Mouse (Mus musculus) B cell, adult 67 days (primary cell): ENCODE data around the gene Nxph3. TPM values are rescaled to one million over a fixed set of nuclear protein-coding genes. Genes with fewer than 3 reads are reported as not detected.

Source experiments
- total RNA-seq, 2 experiments: library from RNA; stranded (reverse); gene quantifications; 4 replicates each; pipeline ENCODE4 v1.2.4; 2023

Gene Nxph3
- not detected for total RNA-seq

GRCm38 (mm10) chr11:95514298-95514861 lies at the start of gene Nxph3:
TSS of gene Nxph3 (minus strand) at chr11:95514570.

Other genes with a start within 250 kb of the Nxph3 start
- 100 to 1,000 TPM; 121 to 131 TPM for gene Kat7, start 204.3 kb downstream of the Nxph3 start, total RNA-seq
- 10 to 100 TPM; 66.2 to 67.6 TPM for gene Fam117a, start 177.6 kb downstream of the Nxph3 start, total RNA-seq
- 10 to 100 TPM; 74.3 to 83.7 TPM for gene Slc35b1, start 129.9 kb downstream of the Nxph3 start, total RNA-seq
- gene Spop, start 100.5 kb downstream of the Nxph3 start, total RNA-seq = 100 to 1,000 TPM; 116 to 126 TPM
- gene Ngfr, start 73.2 kb upstream of the Nxph3 start, total RNA-seq = 1 to 10 TPM; 6.9 to 8.7 TPM
- 10 to 100 TPM; 53.9 to 63.9 TPM for gene Phb, start 152.4 kb upstream of the Nxph3 start, total RNA-seq
- gene Zfp652, start 198.1 kb upstream of the Nxph3 start, total RNA-seq = 10 to 100 TPM; 68.4 to 75.1 TPM
- 1 to 10 TPM; 4.0 to 4.8 TPM for gene B130006D01Rik, start 209.0 kb upstream of the Nxph3 start, total RNA-seq